Mouse (Mus musculus): ENCODE results near the gene Wwox.

Gene Wwox

DNA sequence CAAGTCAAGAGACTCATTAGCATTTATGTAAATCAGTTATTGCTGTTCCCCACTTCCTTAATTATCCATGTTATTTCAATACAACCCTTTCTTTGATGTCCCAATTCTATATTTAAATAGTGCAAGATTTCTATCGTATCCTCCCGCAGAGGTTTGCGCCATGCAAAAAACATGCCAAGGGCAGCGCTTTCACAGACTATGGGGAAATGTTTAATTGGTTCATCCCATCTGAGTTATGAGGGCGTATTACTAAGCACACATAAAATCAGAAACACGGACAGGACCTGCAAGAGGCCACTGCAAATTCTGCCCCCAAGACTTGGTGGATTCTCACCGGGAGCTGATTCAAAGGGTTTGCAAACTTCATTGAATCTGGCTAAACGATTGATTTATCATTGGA, 468.6 kb downstream of the Wwox start:
- DNase-seq (ENCODE audit: low read depth): no peak

GRCm38 (mm10) chr8:114908589-114908988, 469.1 kb downstream of the Wwox start:
- DNase-seq (ENCODE audit: low read depth): no peak

DNA sequence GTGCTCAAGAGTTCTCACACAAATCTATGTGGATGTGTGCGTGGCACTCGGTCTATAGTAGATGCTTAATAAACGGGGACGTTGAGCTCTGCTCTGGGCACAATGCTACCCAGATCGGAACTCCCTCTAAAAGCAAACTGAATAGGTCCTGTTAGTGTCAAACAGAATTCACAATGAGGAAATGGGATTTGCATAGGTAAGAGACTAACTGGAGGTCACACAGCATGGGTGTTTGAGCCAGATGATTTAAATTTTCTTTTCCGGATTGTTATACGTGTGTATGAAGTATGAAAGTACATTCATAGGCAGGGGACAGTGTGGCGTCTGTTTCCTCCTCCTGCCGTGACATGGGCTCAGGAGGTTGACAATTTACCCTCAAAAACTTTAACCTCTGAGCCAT, 469.7 kb downstream of the Wwox start:
- no peak for DNase-seq (ENCODE audit: low read depth)

DNA sequence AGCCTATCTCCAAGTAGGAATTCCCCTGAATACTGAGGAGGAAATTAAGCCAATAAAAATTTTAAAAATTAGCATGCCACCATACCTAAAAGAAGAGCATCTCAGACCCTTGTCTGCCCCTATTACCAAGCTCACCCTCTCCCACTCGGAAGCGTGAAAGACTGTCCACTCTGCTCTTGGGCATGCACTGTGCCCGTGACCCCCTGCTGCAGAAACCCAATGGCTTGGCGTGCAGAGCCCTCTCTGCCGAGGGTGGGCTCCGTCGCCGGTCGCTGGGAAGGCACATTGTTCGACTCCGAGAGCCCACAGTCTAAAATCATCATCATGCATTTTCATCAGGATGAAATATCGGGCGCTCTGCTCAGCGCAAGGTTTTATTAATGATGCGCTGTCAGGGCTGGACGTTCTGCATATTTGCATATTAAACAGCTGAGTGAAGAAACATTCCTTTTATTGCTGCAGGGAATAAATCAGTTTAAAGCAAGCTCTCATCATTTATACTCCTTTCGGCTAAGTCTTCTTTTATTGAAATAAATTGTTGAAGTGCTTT, 471.7 kb downstream of the Wwox start:
- DNase-seq (ENCODE audit: low read depth): no peak

DNA sequence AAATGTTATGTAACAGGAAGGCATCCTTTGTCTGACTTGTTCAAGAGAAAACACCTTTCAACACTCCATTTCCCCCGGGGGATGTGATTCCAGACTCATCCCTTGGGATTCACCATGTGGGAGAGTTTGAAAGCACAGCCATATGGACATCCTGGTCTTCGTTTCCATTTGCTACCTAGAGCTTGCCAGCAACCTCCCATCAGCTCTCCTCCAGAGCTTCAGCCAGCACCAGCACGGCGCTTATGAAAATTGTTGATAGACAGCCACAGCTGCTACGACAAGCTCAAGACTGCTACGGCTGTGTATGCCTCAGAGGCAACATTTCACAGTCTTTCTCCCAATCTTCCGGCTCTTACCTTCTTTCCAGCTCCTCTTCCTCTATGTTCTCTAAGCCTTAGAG, 484.2 kb downstream of the Wwox start:
- DNase-seq (ENCODE audit: low read depth): no peak

- no peak for DNase-seq (ENCODE audit: low read depth)
These were observed 488.0 kb downstream of the Wwox start for GRCm38 (mm10) chr8:114927412-114927811.

DNA sequence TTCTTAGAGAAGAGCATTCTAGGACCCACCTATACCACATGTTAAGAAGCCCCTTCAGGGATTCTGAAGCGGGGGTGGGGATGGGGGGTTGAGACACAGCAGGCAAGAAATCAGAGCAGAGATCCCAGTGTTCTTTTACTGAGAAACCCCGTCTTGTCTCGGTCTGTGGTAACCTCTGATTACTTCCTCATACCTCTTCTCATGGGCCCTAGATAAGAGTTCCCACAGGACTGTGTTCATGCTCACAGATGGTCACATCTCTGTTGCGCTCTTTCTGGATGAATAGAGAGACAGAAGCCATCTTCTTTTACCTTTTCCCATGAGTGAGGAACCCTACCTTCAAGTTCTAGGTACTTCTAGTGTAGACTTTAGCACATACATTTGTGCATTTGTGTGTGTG, 488.5 kb downstream of the Wwox start:
- no peak for DNase-seq (ENCODE audit: low read depth)

- DNase-seq (ENCODE audit: low read depth): no peak
These were observed 490.1 kb downstream of the Wwox start for GRCm38 (mm10) chr8:114929597-114929996.

- no peak for DNase-seq (ENCODE audit: low read depth)
These were observed 492.7 kb downstream of the Wwox start for GRCm38 (mm10) chr8:114932071-114932630.

GRCm38 (mm10) chr8:114933248-114933647, 493.8 kb downstream of the Wwox start:
- peak; percentile 9 for DNase-seq (ENCODE audit: low read depth)

- DNase-seq (ENCODE audit: low read depth): no peak
These were observed 497.4 kb downstream of the Wwox start for GRCm38 (mm10) chr8:114936887-114937286.

- no peak for DNase-seq (ENCODE audit: low read depth)
These were observed 499.9 kb downstream of the Wwox start for GRCm38 (mm10) chr8:114939338-114939737.

DNA sequence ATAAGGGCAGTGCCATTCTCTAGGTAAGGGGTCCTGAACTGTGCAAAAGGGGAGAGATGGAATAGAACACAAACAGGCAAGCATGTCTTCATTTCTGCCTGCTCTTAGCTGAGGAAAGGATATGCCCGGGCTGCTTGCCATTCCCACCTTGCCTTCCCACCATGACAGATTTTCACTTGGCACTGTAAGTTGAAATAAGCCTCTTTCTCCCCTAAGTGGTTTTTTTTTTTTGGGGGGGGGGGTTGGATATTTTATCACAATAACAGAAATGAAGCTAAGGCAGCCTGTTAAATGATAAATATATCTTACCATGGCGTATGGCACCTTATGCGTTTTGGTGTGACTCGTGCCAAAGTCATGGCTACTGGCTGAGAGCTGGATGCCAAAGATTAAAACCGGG, 501.6 kb downstream of the Wwox start:
- DNase-seq (ENCODE audit: low read depth): no peak

DNA sequence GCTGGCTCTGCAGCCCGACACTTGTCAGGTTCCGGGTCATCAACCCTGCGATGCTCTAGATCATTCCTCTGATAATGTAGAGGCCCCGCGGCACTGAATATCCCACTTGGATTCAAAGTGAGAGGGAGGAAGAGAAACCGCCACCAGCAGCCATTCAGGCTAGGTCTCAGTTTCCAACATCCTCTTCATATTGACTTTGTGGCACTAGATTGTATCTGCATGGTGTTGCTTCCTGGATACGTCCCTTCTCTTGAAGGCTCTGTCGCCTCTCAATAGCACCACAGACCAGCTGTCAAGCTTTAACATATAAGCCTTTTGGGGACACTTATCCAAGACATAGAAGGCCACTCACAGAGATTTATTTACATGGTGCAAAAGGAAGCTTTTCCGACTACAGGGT, 502.2 kb downstream of the Wwox start:
- DNase-seq (ENCODE audit: low read depth): no peak

- DNase-seq (ENCODE audit: low read depth): no peak
These were observed 508.5 kb downstream of the Wwox start for GRCm38 (mm10) chr8:114947921-114948320.

DNA sequence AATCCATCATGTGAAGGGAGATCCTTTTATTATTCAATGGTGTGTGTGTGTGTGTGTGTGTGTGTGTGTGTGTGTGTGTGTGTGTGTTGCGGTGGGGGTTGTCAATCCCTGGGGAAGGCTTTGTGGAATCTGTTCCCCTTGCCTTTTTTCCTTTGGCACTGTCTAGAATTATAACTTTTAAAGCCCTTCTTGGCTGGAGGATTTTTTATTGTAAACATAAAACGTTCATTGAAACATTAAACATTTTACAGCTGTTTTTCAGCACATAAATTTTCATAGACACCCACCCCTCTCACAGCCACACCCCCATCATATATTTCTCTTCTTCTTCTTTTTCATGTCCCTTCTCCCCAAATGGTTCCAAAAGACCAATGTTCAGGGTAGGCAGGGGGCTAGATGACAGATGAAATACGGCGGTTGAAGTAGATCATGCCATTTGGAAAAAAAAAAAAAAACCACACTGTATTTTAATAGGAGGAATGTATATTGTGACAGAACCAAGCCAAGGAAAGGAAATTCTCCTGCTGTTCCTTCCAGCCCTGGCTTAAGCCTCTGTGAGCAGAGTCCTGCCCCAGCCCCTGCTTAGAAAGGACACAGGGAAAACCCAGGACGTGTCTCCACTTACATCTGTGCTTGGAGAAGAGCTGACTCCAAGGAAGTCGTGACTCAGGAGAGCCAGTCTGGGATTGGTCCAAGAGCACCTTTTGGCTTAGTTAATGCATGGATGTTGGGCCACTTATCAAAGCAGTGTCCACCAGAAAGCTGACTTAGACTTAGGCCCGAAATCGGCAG, 517.1 kb downstream of the Wwox start:
- DNase-seq (ENCODE audit: low read depth): no peak

- DNase-seq (ENCODE audit: low read depth): no peak
These were observed 519.1 kb downstream of the Wwox start for GRCm38 (mm10) chr8:114958437-114959107.

- no peak for DNase-seq (ENCODE audit: low read depth)
These were observed 520.0 kb downstream of the Wwox start for GRCm38 (mm10) chr8:114959406-114959805.

GRCm38 (mm10) chr8:114962494-114962893, 523.0 kb downstream of the Wwox start:
- DNase-seq (ENCODE audit: low read depth): no peak

GRCm38 (mm10) chr8:114963282-114963681, 523.8 kb downstream of the Wwox start:
- DNase-seq (ENCODE audit: low read depth): no peak

DNA sequence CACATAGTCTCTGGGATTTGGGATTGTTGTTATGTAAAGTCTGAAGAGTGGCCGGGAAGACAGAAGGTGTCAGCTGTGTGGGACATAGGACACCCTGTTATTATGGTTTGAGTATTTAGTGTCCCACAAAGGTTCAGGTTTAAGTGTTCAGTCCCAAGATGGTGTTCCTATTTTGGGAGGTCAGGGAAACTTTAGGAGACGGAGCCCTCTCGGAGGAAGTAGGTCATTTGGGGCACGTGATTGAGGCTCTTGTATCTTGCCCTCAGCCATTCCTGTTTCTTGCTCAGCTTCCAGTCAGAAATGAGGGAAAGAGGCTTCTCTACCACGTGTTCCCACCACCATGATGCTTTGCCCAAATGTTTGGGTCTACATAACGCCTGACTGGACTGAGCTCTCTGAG, 524.8 kb downstream of the Wwox start:
- DNase-seq (ENCODE audit: low read depth): no peak

DNA sequence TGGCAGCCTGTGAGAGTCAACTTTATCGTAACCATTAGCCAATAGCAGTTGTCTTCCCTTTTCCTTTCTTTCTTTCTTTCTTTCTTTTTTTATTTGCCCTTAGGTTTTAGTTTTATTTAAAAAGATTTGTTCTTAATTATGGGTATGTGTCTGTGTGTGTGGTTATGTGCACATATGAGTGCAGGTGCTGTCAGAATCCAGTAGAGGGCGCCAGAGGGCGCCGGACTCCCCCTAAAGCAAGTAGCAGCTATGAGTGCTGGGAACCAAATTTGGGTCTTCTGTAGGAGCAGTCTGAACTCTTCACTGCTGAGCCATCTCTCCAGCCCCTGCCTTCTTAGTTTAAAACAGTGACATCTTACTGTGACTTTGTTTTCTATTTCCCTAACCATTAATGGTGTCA, 529.4 kb downstream of the Wwox start:
- DNase-seq (ENCODE audit: low read depth): no peak

DNA sequence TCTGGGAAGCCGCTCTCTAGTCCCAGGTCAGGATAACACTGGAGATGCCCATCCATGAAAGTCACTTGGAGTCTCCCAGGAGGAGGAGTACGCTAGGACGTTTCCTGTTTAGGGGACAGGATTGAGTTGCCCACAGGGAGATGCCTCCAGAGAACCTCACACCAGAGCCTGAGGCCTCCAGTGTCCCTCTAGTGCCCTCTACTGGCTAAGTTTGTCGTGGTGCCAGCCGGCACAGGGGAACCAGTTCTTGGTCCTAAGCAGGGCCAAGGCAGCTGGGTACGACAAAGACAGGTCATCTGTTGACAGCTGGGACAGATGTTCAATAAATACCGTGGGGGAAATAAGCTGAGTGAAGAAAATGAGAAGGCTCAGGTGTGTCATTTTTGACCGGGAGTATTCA, 531.9 kb downstream of the Wwox start:
- peak; percentile 24 for DNase-seq (ENCODE audit: low read depth)
